Mouse (Mus musculus) heart, postnatal 10 days (tissue): ENCODE results near the gene Glis1. TPM values are rescaled to one million over a fixed set of nuclear protein-coding genes. Genes with fewer than 3 reads are reported as not detected.
A peak's percentile ranks its signal among the peaks of the same experiment; 100 is the strongest.

ENCODE experiments used
- DNase-seq, 2 experiments: peaks; one replicate each; pipeline ENCODE4 v3.0.0; 2021
- intact Hi-C: fragments of 180-260 bp; cut with DNase I; formaldehyde crosslinking; loops from one replicate; pipeline ENCODE4 v1.15.1; 2025
- total RNA-seq, 2 experiments: library from RNA; stranded (reverse); gene quantifications; 2 replicates each; pipeline ENCODE4 v1.2.3; 2021

Glis1 gene
- total RNA-seq, 2 experiments from 2014 or later = 0.38 TPM; not detected in 1

- DNase-seq = no peak
- intact Hi-C loops = no loop called here
These were observed 183.3 kb downstream of the Glis1 start for GRCm38 (mm10) chr4:107617596-107618230.

GRCm38 (mm10) chr4:107619487-107619886 lies 185.1 kb downstream of the Glis1 start:
- intact Hi-C loops = no loop called here
- no peak for DNase-seq

- no peak for DNase-seq
- intact Hi-C loops = no loop called here
These were observed 187.0 kb downstream of the Glis1 start for GRCm38 (mm10) chr4:107621366-107621765.

- DNase-seq = no peak
- intact Hi-C loops = no loop called here
These were observed 187.9 kb downstream of the Glis1 start for GRCm38 (mm10) chr4:107622296-107622695.

GRCm38 (mm10) chr4:107623916-107624315 lies 189.5 kb downstream of the Glis1 start:
- peak in 1 of 2 experiments; percentile 11 for DNase-seq
- intact Hi-C loops = no loop called here

- DNase-seq = no peak
These were observed 190.6 kb downstream of the Glis1 start for GRCm38 (mm10) chr4:107624951-107625350.

GRCm38 (mm10) chr4:107628226-107628625 lies 193.8 kb downstream of the Glis1 start:
- DNase-seq = no peak
- intact Hi-C loops = no loop called here

More at GRCm38 (mm10) chr4:107624951-107625350, 190.6 kb downstream of the Glis1 start:
- intact Hi-C loops = no loop called here

- DNase-seq = peak; percentile 14 to 21
- intact Hi-C loops = no loop called here
These were observed 194.6 kb downstream of the Glis1 start for GRCm38 (mm10) chr4:107628921-107629411.

GRCm38 (mm10) chr4:107634631-107635030 lies 200.2 kb downstream of the Glis1 start:
- intact Hi-C loops = no loop called here
- DNase-seq = no peak

GRCm38 (mm10) chr4:107636099-107636498 lies 201.7 kb downstream of the Glis1 start:
- intact Hi-C loops = no loop called here
- no peak for DNase-seq

GRCm38 (mm10) chr4:107637670-107638069 lies 203.3 kb downstream of the Glis1 start:
- intact Hi-C loops = no loop called here
- peak; percentile 20 to 40 for DNase-seq

- intact Hi-C loops = no loop called here
- no peak for DNase-seq
These were observed 203.9 kb downstream of the Glis1 start for GRCm38 (mm10) chr4:107638303-107638702.

- peak in 1 of 2 experiments; percentile 10 for DNase-seq
- intact Hi-C loops = no loop called here
These were observed 207.2 kb downstream of the Glis1 start for GRCm38 (mm10) chr4:107641624-107642023.

- DNase-seq = no peak
- intact Hi-C loops = no loop called here
These were observed 214.6 kb downstream of the Glis1 start for GRCm38 (mm10) chr4:107648959-107649485.

- no peak for DNase-seq
- intact Hi-C loops = loop anchor here (10.0 kb wide), 1 partner anchor 166 kb away; no protein-coding TSS in a partner anchor
These were observed 216.7 kb downstream of the Glis1 start for GRCm38 (mm10) chr4:107651021-107651496.

GRCm38 (mm10) chr4:107652598-107653279 lies 218.3 kb downstream of the Glis1 start:
- intact Hi-C loops = loop anchor here (1.0 to 10.0 kb wide), 3 partner anchors 168 to 285 kb away; partner anchors contain the start of gene Ndc1
- DNase-seq = peak; percentile 82 to 88

- intact Hi-C loops = loop anchor here (1.0 to 10.0 kb wide), 3 partner anchors 168 to 286 kb away; partner anchors contain the start of gene Ndc1
- DNase-seq = no peak
These were observed 218.9 kb downstream of the Glis1 start for GRCm38 (mm10) chr4:107653280-107653643.

- intact Hi-C loops = no loop called here
- no peak for DNase-seq
These were observed 226.3 kb downstream of the Glis1 start for GRCm38 (mm10) chr4:107660649-107661048.

GRCm38 (mm10) chr4:107668514-107668913 lies 234.1 kb downstream of the Glis1 start:
- intact Hi-C loops = no loop called here
- no peak for DNase-seq

- no peak for DNase-seq
- intact Hi-C loops = no loop called here
These were observed 236.3 kb downstream of the Glis1 start for GRCm38 (mm10) chr4:107670731-107671130.

- intact Hi-C loops = no loop called here
- peak; percentile 78 to 82 for DNase-seq
These were observed 239.4 kb downstream of the Glis1 start for GRCm38 (mm10) chr4:107673638-107674321.
